Mouse (Mus musculus) stomach, embryonic 15.5 days (tissue): ENCODE measurements around the gene Spata32. TPM values are rescaled to one million over a fixed set of nuclear protein-coding genes. Genes with fewer than 3 reads are reported as not detected.

Experiments used
- ATAC-seq: fragments of 200-750 bp; cut with Nextera tagmentation; 2 replicates; pipeline ENCODE4 v1.8.0; 2017; ENCODE audit warnings: low read depth, moderate number of reproducible peaks, moderate TSS enrichment; ENCODE audit not compliant: insufficient read depth, low FRiP score
- H3K27ac ChIP-seq: fragments of 300-500 bp; sonication (generic); 2 replicates; pipeline ENCODE4 v1.5.1; 2015; ENCODE audit warnings: mild to moderate bottlenecking, inconsistent platforms
- H3K27me3 ChIP-seq: fragments of 300-500 bp; sonication (generic); replicated peaks from 2 replicates; pipeline ENCODE4 v1.6.1; 2015; ENCODE audit warnings: inconsistent platforms
- H3K36me3 ChIP-seq: fragments of 300-500 bp; sonication (generic); 2 replicates; pipeline ENCODE4 v1.6.1; 2015; ENCODE audit warnings: inconsistent platforms
- H3K4me1 ChIP-seq: fragments of 300-500 bp; sonication (generic); 2 replicates; pipeline ENCODE4 v1.6.1; 2015; ENCODE audit warnings: inconsistent platforms
- H3K4me2 ChIP-seq: fragments of 300-500 bp; sonication (generic); 2 replicates; pipeline ENCODE4 v1.6.1; 2015; ENCODE audit warnings: mild to moderate bottlenecking, inconsistent platforms
- H3K4me3 ChIP-seq: fragments of 300-500 bp; sonication (generic); replicated peaks from 2 replicates; pipeline ENCODE4 v1.5.1; 2015; ENCODE audit warnings: inconsistent platforms
- H3K9ac ChIP-seq: fragments of 300-500 bp; sonication (generic); 2 replicates; pipeline ENCODE4 v1.6.1; 2015; ENCODE audit warnings: inconsistent platforms
- H3K9me3 ChIP-seq: fragments of 300-500 bp; sonication (generic); 2 replicates; pipeline ENCODE4 v1.6.1; 2016; ENCODE audit warnings: inconsistent platforms
- WGBS: fragments of 180-500 bp; shearing (Covaris S2); methylation state at CpG from one replicate; pipeline ENCODE4 v1.1.7; 2015; 5-methylcytosine and 5-hydroxymethylcytosine counted together
- polyA plus RNA-seq: library from polyadenylated mRNA; unstranded; fragments of >200 nt; fragmentation: Nextera tagmentation; extraction: Ambion mirVana; gene quantifications from 2 replicates; pipeline ENCODE4 v1.2.1, GENCODE M21; 2015

Gene Spata32
- polyA plus RNA-seq, 1 experiment from 2014 or later: not detected

- WGBS: 76% methylated on average over 15 of the region's 15 CpGs
- H3K9ac ChIP-seq: no peak overlapping the region
- H3K36me3 ChIP-seq: no peaks in the 10 kb centered on the region
- ATAC-seq: no peak
- H3K27me3 ChIP-seq: no peaks in the 10 kb centered on the region
- H3K4me1 ChIP-seq: no peaks in the 10 kb centered on the region
- H3K9me3 ChIP-seq: no peaks in the 10 kb centered on the region
- no peak overlapping the region for H3K27ac ChIP-seq
- no peak overlapping the region for H3K4me3 ChIP-seq
- H3K4me2 ChIP-seq: no peak overlapping the region
Observed at GRCm38 (mm10) chr11:103177815-103178485, 40.3 kb downstream of the Spata32 start.

GRCm38 (mm10) chr11:103177216-103177615, 41.0 kb downstream of the Spata32 start:
- H3K27me3 ChIP-seq: peaks cover 2% of the 10 kb centered on the region; the same call in 1 of the 2 replicates
- no peak overlapping the region for H3K9ac ChIP-seq
- H3K36me3 ChIP-seq: no peaks in the 10 kb centered on the region
- no peaks in the 10 kb centered on the region for H3K4me1 ChIP-seq
- ATAC-seq: no peak
- no peak overlapping the region for H3K27ac ChIP-seq
- 79% methylated on average over 5 of the region's 5 CpGs for WGBS
- H3K4me2 ChIP-seq: no peak overlapping the region
- no peak overlapping the region for H3K4me3 ChIP-seq
- H3K9me3 ChIP-seq: no peaks in the 10 kb centered on the region

GRCm38 (mm10) chr11:103176510-103176909, 41.7 kb downstream of the Spata32 start:
- no peak for ATAC-seq
- no peak overlapping the region for H3K4me3 ChIP-seq
- WGBS: 88% methylated on average over 1 of the region's 1 CpGs

GRCm38 (mm10) chr11:103175688-103176442, 42.4 kb downstream of the Spata32 start:
- Histone ChIP-seq H3K9ac (no peak overlapping the region), H3K9me3 (no peaks in the 10 kb centered on the region), H3K4me3 (no peak overlapping the region), H3K27me3 (peaks cover 16% of the 10 kb centered on the region), H3K4me1 (peaks cover 4% of the 10 kb centered on the region; the same call in 1 of the 2 replicates), H3K27ac (no peak overlapping the region), H3K36me3 (no peaks in the 10 kb centered on the region), H3K4me2 (no peak overlapping the region)
- WGBS: 65% methylated on average over 14 of the region's 14 CpGs
- no peak for ATAC-seq

More at GRCm38 (mm10) chr11:103176510-103176909, 41.7 kb downstream of the Spata32 start:
- peaks cover 9% of the 10 kb centered on the region for H3K27me3 ChIP-seq
- H3K4me1 ChIP-seq: no peaks in the 10 kb centered on the region
- H3K9me3 ChIP-seq: no peaks in the 10 kb centered on the region
- no peak overlapping the region for H3K9ac ChIP-seq
- H3K27ac ChIP-seq: no peak overlapping the region
- H3K4me2 ChIP-seq: no peak overlapping the region
- H3K36me3 ChIP-seq: no peaks in the 10 kb centered on the region

- WGBS: 41% methylated on average over 8 of the region's 8 CpGs
- no peak overlapping the region for H3K4me2 ChIP-seq
- H3K9ac ChIP-seq: no peak overlapping the region
- peaks cover 23% of the 10 kb centered on the region for H3K27me3 ChIP-seq
- H3K27ac ChIP-seq: no peak overlapping the region
- no peaks in the 10 kb centered on the region for H3K9me3 ChIP-seq
- H3K4me1 ChIP-seq: peaks cover 9% of the 10 kb centered on the region
- H3K36me3 ChIP-seq: no peaks in the 10 kb centered on the region
- peak; percentile 27; the same call in 1 of the 2 replicates for ATAC-seq
- H3K4me3 ChIP-seq: no peak overlapping the region
Observed at GRCm38 (mm10) chr11:103174891-103175391, 43.3 kb downstream of the Spata32 start.

GRCm38 (mm10) chr11:103174411-103174832, 43.8 kb downstream of the Spata32 start:
- Histone ChIP-seq H3K4me2 (no peak overlapping the region), H3K36me3 (no peaks in the 10 kb centered on the region), H3K4me1 (peaks cover 9% of the 10 kb centered on the region), H3K9me3 (no peaks in the 10 kb centered on the region), H3K27ac (no peak overlapping the region), H3K4me3 (no peak overlapping the region), H3K27me3 (peaks cover 27% of the 10 kb centered on the region), H3K9ac (no peak overlapping the region)
- 74% methylated on average over 5 of the region's 5 CpGs for WGBS
- ATAC-seq: no peak

- no peaks in the 10 kb centered on the region for H3K36me3 ChIP-seq
- 88% methylated on average over 11 of the region's 11 CpGs for WGBS
- ATAC-seq: no peak
- H3K4me3 ChIP-seq: no peak overlapping the region
- no peak overlapping the region for H3K27ac ChIP-seq
- no peak overlapping the region for H3K9ac ChIP-seq
- peaks cover 9% of the 10 kb centered on the region for H3K4me1 ChIP-seq
- no peak overlapping the region for H3K4me2 ChIP-seq
- peaks cover 32% of the 10 kb centered on the region for H3K27me3 ChIP-seq
- H3K9me3 ChIP-seq: no peaks in the 10 kb centered on the region
Observed at GRCm38 (mm10) chr11:103173771-103174344, 44.4 kb downstream of the Spata32 start.

GRCm38 (mm10) chr11:103173041-103173770, 45.0 kb downstream of the Spata32 start:
- H3K27me3 ChIP-seq: peaks cover 33% of the 10 kb centered on the region
- no peak overlapping the region for H3K27ac ChIP-seq
- ATAC-seq: no peak
- no peak overlapping the region for H3K9ac ChIP-seq
- no peak overlapping the region for H3K4me2 ChIP-seq
- 74% methylated on average over 7 of the region's 7 CpGs for WGBS
- no peaks in the 10 kb centered on the region for H3K36me3 ChIP-seq
- no peaks in the 10 kb centered on the region for H3K9me3 ChIP-seq
- H3K4me1 ChIP-seq: peaks cover 9% of the 10 kb centered on the region
- no peak overlapping the region for H3K4me3 ChIP-seq

GRCm38 (mm10) chr11:103172392-103173040, 45.7 kb downstream of the Spata32 start:
- H3K9me3 ChIP-seq: no peaks in the 10 kb centered on the region
- peaks cover 9% of the 10 kb centered on the region for H3K4me1 ChIP-seq
- peaks cover 33% of the 10 kb centered on the region for H3K27me3 ChIP-seq
- no peaks in the 10 kb centered on the region for H3K36me3 ChIP-seq
- H3K4me2 ChIP-seq: peak overlapping the region; percentile 8; the same call in 1 of the 2 replicates
- no peak for ATAC-seq
- H3K9ac ChIP-seq: no peak overlapping the region
- peak overlapping the region; percentile 54 for H3K4me3 ChIP-seq
- 58% methylated on average over 6 of the region's 6 CpGs for WGBS
- no peak overlapping the region for H3K27ac ChIP-seq

- peak overlapping the region; percentile 54 for H3K4me3 ChIP-seq
- no peaks in the 10 kb centered on the region for H3K36me3 ChIP-seq
- H3K27me3 ChIP-seq: peaks cover 33% of the 10 kb centered on the region
- no peak overlapping the region for H3K27ac ChIP-seq
- no peaks in the 10 kb centered on the region for H3K9me3 ChIP-seq
- no peak for ATAC-seq
- H3K9ac ChIP-seq: no peak overlapping the region
- WGBS: 46% methylated on average over 9 of the region's 9 CpGs
- H3K4me2 ChIP-seq: peak overlapping the region; percentile 96
- peaks cover 9% of the 10 kb centered on the region for H3K4me1 ChIP-seq
Observed at GRCm38 (mm10) chr11:103171703-103172391, 46.4 kb downstream of the Spata32 start.

- 5% methylated on average over 23 of the region's 23 CpGs for WGBS
- Histone ChIP-seq H3K36me3 (no peaks in the 10 kb centered on the region), H3K9ac (peak overlapping the region; percentile 39), H3K9me3 (no peaks in the 10 kb centered on the region), H3K4me2 (peak overlapping the region; percentile 96), H3K27ac (no peak overlapping the region), H3K27me3 (peaks cover 33% of the 10 kb centered on the region), H3K4me1 (peaks cover 9% of the 10 kb centered on the region), H3K4me3 (peak overlapping the region; percentile 54)
- no peak for ATAC-seq
Observed at GRCm38 (mm10) chr11:103171286-103171620, 47.0 kb downstream of the Spata32 start.
